In the genomic region with DNA sequence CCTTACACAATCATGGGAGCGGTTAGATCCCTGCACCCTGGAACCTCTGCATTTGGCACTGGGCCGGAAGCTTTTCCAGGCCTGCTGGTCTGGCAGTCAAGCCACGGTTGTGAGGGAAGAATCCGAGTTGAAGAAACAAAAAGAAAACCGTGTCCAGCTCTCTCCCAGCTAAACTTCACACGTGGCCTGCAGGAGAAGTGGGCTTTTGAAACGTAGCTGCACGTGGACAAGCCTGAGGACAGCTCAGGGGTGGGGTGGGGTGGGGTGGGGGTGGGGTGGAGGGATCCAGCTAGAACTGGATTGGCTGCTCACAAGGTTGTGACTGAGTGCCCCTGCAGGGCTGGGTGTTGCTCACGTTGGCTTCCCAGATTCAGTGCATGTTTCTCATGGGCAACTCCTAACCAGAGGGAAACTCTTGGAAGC, we compare ENCODE assay signal across 10 mouse cellular contexts. TPM values are rescaled to one million over a fixed set of nuclear protein-coding genes. Genes with fewer than 3 reads are reported as not detected.
DNase-seq lines count a peak whose midpoint lies in the region; ATAC-seq lines count a peak whose summit lies in the region.
"Had no signal": no experiment of that assay in that cellular context is flagged by ENCODE, and none has a peak within 500 bp of the region (broad histone marks: within the 10 kb centered on the region; RNA-seq: fewer than 3 reads in every experiment).

No protein-coding gene starts in this region.

- ATAC-seq in liver, embryonic 13.5 days (ENCODE audit: low read depth): 0 out of 2 replicates have a peak, but pooled peaks have one; percentile 50
- no peak for ATAC-seq in forebrain, embryonic 12.5 days (ENCODE audit: low FRiP score)
- no peak for ATAC-seq in megakaryocyte-erythroid progenitor cell, adult 5-6 weeks (replicated peaks; ENCODE audit: low FRiP score, low TSS enrichment, poor library complexity, severe bottlenecking)

- H3K27me3 ChIP-seq in liver, embryonic 13.5 days: peaks cover 10% of the 10 kb centered on the region
- no peaks in the 10 kb centered on the region for H3K27me3 ChIP-seq in forebrain, embryonic 12.5 days
- H3K27me3 ChIP-seq: embryonic facial prominence, embryonic 12.5 days had no signal

- H3K4me3 ChIP-seq in liver, embryonic 13.5 days (replicated peaks): no peak overlapping the region
- H3K4me3 ChIP-seq in forebrain, embryonic 12.5 days (replicated peaks): no peak overlapping the region
- H3K4me3 ChIP-seq: embryonic facial prominence, embryonic 12.5 days had no signal

- H3K9ac ChIP-seq in liver, embryonic 13.5 days: no peak overlapping the region
- H3K9ac ChIP-seq in forebrain, embryonic 12.5 days: no peak overlapping the region
- H3K9ac ChIP-seq: embryonic facial prominence, embryonic 12.5 days had no signal

- H3K36me3 ChIP-seq in liver, embryonic 13.5 days: no peaks in the 10 kb centered on the region
- peaks cover 6% of the 10 kb centered on the region for H3K36me3 ChIP-seq in forebrain, embryonic 12.5 days (replicated peaks)

- no peak overlapping the region for H3K4me2 ChIP-seq in liver, embryonic 13.5 days
- no peak overlapping the region for H3K4me2 ChIP-seq in forebrain, embryonic 12.5 days
- H3K4me2 ChIP-seq: embryonic facial prominence, embryonic 12.5 days had no signal

- intact Hi-C loops in heart, postnatal 25 days (cut with DNase I): no loop called here

- peak; percentile 44 for DNase-seq in NIH3T3 (ENCODE audit: low read depth)
- peak; percentile 58 for DNase-seq in gastrocnemius, adult 18-20 months (ENCODE audit: low spot score)
- peak; percentile 61 for DNase-seq in heart, postnatal 25 days (ENCODE audit: low spot score)
- no peak for DNase-seq in liver, embryonic 13.5 days
- DNase-seq in layer of hippocampus, postnatal 10 days (ENCODE audit: low spot score in 2 of 2): no peak
- no peak for DNase-seq in layer of hippocampus, postnatal 25 days (ENCODE audit: extremely low spot score in 1 of 2, low spot score in 1 of 2)

- no peaks in the 10 kb centered on the region for H3K9me3 ChIP-seq in liver, embryonic 13.5 days (replicated peaks)
- H3K9me3 ChIP-seq in forebrain, embryonic 12.5 days: no peaks in the 10 kb centered on the region
- H3K9me3 ChIP-seq: embryonic facial prominence, embryonic 12.5 days had no signal

- WGBS in liver, embryonic 13.5 days (ENCODE audit: insufficient replicate concordance): 29% methylated on average over 9 of the region's 9 CpGs
- WGBS in forebrain, embryonic 12.5 days: 40% methylated on average over 9 of the region's 9 CpGs

- H3K27ac ChIP-seq in liver, embryonic 13.5 days: no peak overlapping the region
- no peak overlapping the region for H3K27ac ChIP-seq in forebrain, embryonic 12.5 days
- H3K27ac ChIP-seq: embryonic facial prominence, embryonic 12.5 days had no signal

- peaks cover 35% of the 10 kb centered on the region for H3K4me1 ChIP-seq in liver, embryonic 13.5 days (replicated peaks)
- no peaks in the 10 kb centered on the region for H3K4me1 ChIP-seq in forebrain, embryonic 12.5 days
- H3K4me1 ChIP-seq: embryonic facial prominence, embryonic 12.5 days had no signal

RNA-seq across cellular contexts. Expression of a gene that starts 5.3 kb away (rescaled TPM):
- total RNA-seq in gastrocnemius, adult 18-20 months (2021): not detected
- total RNA-seq in heart, postnatal 25 days (2021): not detected
- polyA plus RNA-seq in liver, embryonic 13.5 days (2015; fragmentation: Nextera tagmentation; extraction: Ambion mirVana): not detected in 2 replicates
- total RNA-seq in layer of hippocampus, postnatal 10 days (2021): not detected
- total RNA-seq in layer of hippocampus, postnatal 25 days (2021): not detected
- not detected in 2 replicates for polyA plus RNA-seq in forebrain, embryonic 12.5 days (2016; fragmentation: Nextera tagmentation; extraction: Ambion mirVana)
- not detected in 2 replicates for total RNA-seq in megakaryocyte-erythroid progenitor cell, adult 5-6 weeks (2014; fragmentation: Nextera tagmentation)
- not detected in 2 replicates for total RNA-seq in megakaryocyte-erythroid progenitor cell, adult 5-6 weeks (2017)
- total RNA-seq: left cerebral cortex, adult 18-20 months had no signal
- polyA plus RNA-seq: embryonic facial prominence, embryonic 12.5 days had no signal

RNA-seq across cellular contexts. Expression of a gene that starts 14.8 kb away (rescaled TPM):
- total RNA-seq in gastrocnemius, adult 18-20 months (2021): not detected
- total RNA-seq in heart, postnatal 25 days (2021): not detected
- polyA plus RNA-seq in liver, embryonic 13.5 days (2015; fragmentation: Nextera tagmentation; extraction: Ambion mirVana): not detected in 2 replicates
- not detected for total RNA-seq in layer of hippocampus, postnatal 10 days (2021)
- not detected for total RNA-seq in layer of hippocampus, postnatal 25 days (2021)
- 0.09 TPM in 1 of 2 replicates, not detected in the other for polyA plus RNA-seq in forebrain, embryonic 12.5 days (2016; fragmentation: Nextera tagmentation; extraction: Ambion mirVana)
- not detected in 2 replicates for total RNA-seq in megakaryocyte-erythroid progenitor cell, adult 5-6 weeks (2014; fragmentation: Nextera tagmentation)
- not detected in 2 replicates for total RNA-seq in megakaryocyte-erythroid progenitor cell, adult 5-6 weeks (2017)

RNA-seq across cellular contexts. Expression of a gene that starts 26.3 kb away (rescaled TPM):
- total RNA-seq in gastrocnemius, adult 18-20 months (2021): under 1 TPM; 0.09 to 0.16 TPM
- under 1 TPM; 0.20 to 0.26 TPM for total RNA-seq in heart, postnatal 25 days (2021)
- polyA plus RNA-seq in liver, embryonic 13.5 days (2015; fragmentation: Nextera tagmentation; extraction: Ambion mirVana): 1.3 and 1.8 TPM in 2 replicates
- 1 to 10 TPM in 1 of 2 experiments, under 1 TPM in 1; 0.53 to 1.0 TPM for total RNA-seq in layer of hippocampus, postnatal 10 days (2021)
- 1 to 10 TPM; 1.2 to 1.3 TPM for total RNA-seq in layer of hippocampus, postnatal 25 days (2021)
- polyA plus RNA-seq in forebrain, embryonic 12.5 days (2016; fragmentation: Nextera tagmentation; extraction: Ambion mirVana): 2.8 and 3.3 TPM in 2 replicates
- total RNA-seq in megakaryocyte-erythroid progenitor cell, adult 5-6 weeks (2014; fragmentation: Nextera tagmentation): not detected in 2 replicates
- 0.15 and 0.28 TPM in 2 replicates for total RNA-seq in megakaryocyte-erythroid progenitor cell, adult 5-6 weeks (2017)

RNA-seq across cellular contexts. Expression of a gene that starts 26.5 kb away (rescaled TPM):
- 10 to 100 TPM; 10.9 to 12.7 TPM for total RNA-seq in gastrocnemius, adult 18-20 months (2021)
- 10 to 100 TPM; 15.8 to 16.9 TPM for total RNA-seq in heart, postnatal 25 days (2021)
- 0.19 and 0.23 TPM in 2 replicates for polyA plus RNA-seq in liver, embryonic 13.5 days (2015; fragmentation: Nextera tagmentation; extraction: Ambion mirVana)
- total RNA-seq in layer of hippocampus, postnatal 10 days (2021): 10 to 100 TPM; 49.4 to 50.5 TPM
- total RNA-seq in layer of hippocampus, postnatal 25 days (2021): 10 to 100 TPM; 66.5 to 70.9 TPM
- 12.8 and 13.1 TPM in 2 replicates for polyA plus RNA-seq in forebrain, embryonic 12.5 days (2016; fragmentation: Nextera tagmentation; extraction: Ambion mirVana)
- total RNA-seq in megakaryocyte-erythroid progenitor cell, adult 5-6 weeks (2014; fragmentation: Nextera tagmentation): 1.2 and 2.5 TPM in 2 replicates
- 0.38 and 1.6 TPM in 2 replicates for total RNA-seq in megakaryocyte-erythroid progenitor cell, adult 5-6 weeks (2017)

RNA-seq across cellular contexts. Expression of a gene that starts 31.7 kb away (rescaled TPM):
- 1 to 10 TPM; 1.7 to 2.5 TPM for total RNA-seq in gastrocnemius, adult 18-20 months (2021)
- 1 to 10 TPM; 3.3 to 3.4 TPM for total RNA-seq in heart, postnatal 25 days (2021)
- polyA plus RNA-seq in liver, embryonic 13.5 days (2015; fragmentation: Nextera tagmentation; extraction: Ambion mirVana): 0.09 and 0.17 TPM in 2 replicates
- total RNA-seq in layer of hippocampus, postnatal 10 days (2021): under 1 TPM; 0.45 to 0.48 TPM
- total RNA-seq in layer of hippocampus, postnatal 25 days (2021): 1 to 10 TPM in 1 of 2 experiments, under 1 TPM in 1; 0.54 to 1.2 TPM
- 0.13 TPM in 1 of 2 replicates, not detected in the other for polyA plus RNA-seq in forebrain, embryonic 12.5 days (2016; fragmentation: Nextera tagmentation; extraction: Ambion mirVana)
- total RNA-seq in megakaryocyte-erythroid progenitor cell, adult 5-6 weeks (2014; fragmentation: Nextera tagmentation): not detected in 2 replicates
- not detected in 2 replicates for total RNA-seq in megakaryocyte-erythroid progenitor cell, adult 5-6 weeks (2017)

Comparison
In these comparisons a context has a peak if more than half of its experiments do, and no peak if none do; other contexts are left out.
1. DNase-seq: peak in NIH3T3 (single experiment), gastrocnemius, adult 18-20 months (single experiment) and heart, postnatal 25 days (single experiment); none in liver, embryonic 13.5 days (single experiment), layer of hippocampus, postnatal 10 days (0 of 2) and layer of hippocampus, postnatal 25 days (0 of 2).